Mouse (Mus musculus) lung, adult 2 months (tissue): Measurements from ENCODE around the gene Erich4. TPM values are rescaled to one million over a fixed set of nuclear protein-coding genes. Genes with fewer than 3 reads are reported as not detected.

ENCODE experiments used
- DNase-seq: peaks from one replicate; pipeline ENCODE4 v3.0.0; 2022
- H3K4me1 ChIP-seq: fragments of 200-500 bp; 2 replicates; pipeline ENCODE4 v1.6.1; 2011; ENCODE audit warnings: low read length; ENCODE audit not compliant: control insufficient read depth, insufficient read depth
- H3K4me3 ChIP-seq: fragments of 200-500 bp; replicated peaks from 2 replicates; pipeline ENCODE3; 2011; ENCODE audit warnings: low read depth, mild to moderate bottlenecking, control low read depth, low read length; ENCODE audit errors: extremely low read depth
- CTCF ChIP-seq: fragments of 200-500 bp; IDR thresholded peaks from 2 replicates; pipeline ENCODE4 v1.5.1; 2011; ENCODE audit warnings: mild to moderate bottlenecking, low read length, control low read depth; ENCODE audit not compliant: insufficient read depth
- POLR2A ChIP-seq: fragments of 200-500 bp; IDR thresholded peaks from 2 replicates; pipeline ENCODE4 v1.6.1; 2011; ENCODE audit warnings: low read depth, mild to moderate bottlenecking, control low read depth, low read length, borderline replicate concordance; ENCODE audit errors: extremely low read depth
- WGBS: fragments of 180-500 bp; shearing (Covaris S2); methylation state at CpG from one replicate; pipeline ENCODE4 v1.1.7; 2018; 5-methylcytosine and 5-hydroxymethylcytosine counted together
- polyA plus RNA-seq: library from polyadenylated mRNA; depleted of rRNA; stranded (reverse); fragments of >200 nt; gene quantifications from 2 replicates; pipeline ENCODE4 v1.2.3, GENCODE M21; 2012

Gene Erich4
- polyA plus RNA-seq, 1 experiment, result not detected

GRCm38 (mm10) chr7:25644631-25645030 lies 28.9 kb upstream of the Erich4 start:
- WGBS, result 67% methylated on average over 4 of the region's 4 CpGs
- no peak for TF ChIP-seq CTCF
- TF ChIP-seq POLR2A, result no peak
- DNase-seq, result no peak
- Histone ChIP-seq H3K4me3 (no peak overlapping the region), H3K4me1 (no peaks in the 10 kb centered on the region; the same call in 1 of the 2 replicates)

- no peak for DNase-seq
- Histone ChIP-seq H3K4me1 (no peaks in the 10 kb centered on the region; the same call in 1 of the 2 replicates), H3K4me3 (no peak overlapping the region)
- 46% methylated on average over 10 of the region's 10 CpGs for WGBS
- TF ChIP-seq POLR2A, result no peak
- no peak for TF ChIP-seq CTCF
These were observed 28.4 kb upstream of the Erich4 start for GRCm38 (mm10) chr7:25644136-25644535.

GRCm38 (mm10) chr7:25639754-25640153 lies 24.1 kb upstream of the Erich4 start:
- no peak overlapping the region for H3K4me3 ChIP-seq
- no peak for TF ChIP-seq POLR2A
- WGBS, result 95% methylated on average over 4 of the region's 4 CpGs
- no peaks in the 10 kb centered on the region for H3K4me1 ChIP-seq
- no peak for DNase-seq

GRCm38 (mm10) chr7:25637099-25637498 lies 21.4 kb upstream of the Erich4 start:
- WGBS, result 88% methylated on average over 5 of the region's 5 CpGs
- no peaks in the 10 kb centered on the region for H3K4me1 ChIP-seq
- no peak overlapping the region for H3K4me3 ChIP-seq
- TF ChIP-seq POLR2A (no peak), CTCF (no peak)
- no peak for DNase-seq

GRCm38 (mm10) chr7:25636373-25636772 lies 20.7 kb upstream of the Erich4 start:
- DNase-seq, result no peak
- no peak for TF ChIP-seq POLR2A
- TF ChIP-seq CTCF, result no peak
- H3K4me1 ChIP-seq, result no peaks in the 10 kb centered on the region
- 32% methylated on average over 3 of the region's 3 CpGs for WGBS
- no peak overlapping the region for H3K4me3 ChIP-seq

GRCm38 (mm10) chr7:25632679-25633078 lies 17.0 kb upstream of the Erich4 start:
- WGBS, result 73% methylated on average over 5 of the region's 5 CpGs
- no peak for DNase-seq
- TF ChIP-seq POLR2A, result no peak
- TF ChIP-seq CTCF, result no peak
- Histone ChIP-seq H3K4me1 (no peaks in the 10 kb centered on the region; the same call in 1 of the 2 replicates), H3K4me3 (no peak overlapping the region)

GRCm38 (mm10) chr7:25628323-25628620 lies 12.6 kb upstream of the Erich4 start:
- H3K4me1 ChIP-seq, result peaks cover 7% of the 10 kb centered on the region
- no peak for TF ChIP-seq POLR2A
- no peak for TF ChIP-seq CTCF
- no peak for DNase-seq
- no peak overlapping the region for H3K4me3 ChIP-seq
- 63% methylated on average over 8 of the region's 8 CpGs for WGBS

GRCm38 (mm10) chr7:25627431-25628322 lies 12.0 kb upstream of the Erich4 start:
- Histone ChIP-seq H3K4me3 (peak overlapping the region; percentile 81), H3K4me1 (peaks cover 7% of the 10 kb centered on the region)
- TF ChIP-seq CTCF, result no peak
- TF ChIP-seq POLR2A, result peak; percentile 42; the same call in 1 of the 2 replicates
- 17% methylated on average over 37 of the region's 38 CpGs for WGBS
- DNase-seq, result peak; percentile 61

- no peak for TF ChIP-seq CTCF
- no peak; the same call in 1 of the 2 replicates for TF ChIP-seq POLR2A
- Histone ChIP-seq H3K4me1 (peaks cover 7% of the 10 kb centered on the region), H3K4me3 (peak within 1 kb of the TSS; percentile 81)
- 9% methylated on average over 28 of the region's 29 CpGs for WGBS
- DNase-seq, result peak; percentile 47
These were observed 11.1 kb upstream of the Erich4 start, which contains the start of gene B3gnt8 for GRCm38 (mm10) chr7:25626509-25627430. B3gnt8 (plus strand) TSS chr7:25626654.
